Mouse (Mus musculus): ENCODE data around the gene Gldn. TPM values are rescaled to one million over a fixed set of nuclear protein-coding genes. Genes with fewer than 3 reads are reported as not detected.

Gene Gldn
- not detected in 2 replicates for polyA plus RNA-seq (2015; fragmentation: Nextera tagmentation; extraction: Ambion mirVana)

GRCm38 (mm10) chr9:54286331-54286987 lies at the start of gene Gldn:
Gene Gldn (plus strand): TSS chr9:54286486.
- Histone ChIP-seq H3K9me3 (replicated peaks; ENCODE audit: control insufficient read depth, low read length) (no peaks in the 10 kb centered on the region), H3K27me3 (ENCODE audit: control insufficient read depth, insufficient read depth, low read depth, low read length) (peaks cover 14% of the 10 kb centered on the region), H3K4me1 (ENCODE audit: control insufficient read depth, low read depth, low read length) (no peaks in the 10 kb centered on the region), H3K36me3 (ENCODE audit: control insufficient read depth, insufficient read depth) (no peaks in the 10 kb centered on the region), H3K4me3 (ENCODE audit: low read depth, low read length) (no peak within 1 kb of the TSS), H3K9ac (ENCODE audit: low read depth, low read length) (no peak within 1 kb of the TSS), H3K4me2 (ENCODE audit: low read depth, low read length) (peak within 1 kb of the TSS; percentile 34; the same call in 1 of the 2 replicates), H3K27ac (ENCODE audit: low read length) (no peak within 1 kb of the TSS)
- no peak for ATAC-seq (ENCODE audit: low read depth)
- 4% methylated on average over 61 of the region's 61 CpGs for WGBS (ENCODE audit: insufficient replicate concordance)

DNA sequence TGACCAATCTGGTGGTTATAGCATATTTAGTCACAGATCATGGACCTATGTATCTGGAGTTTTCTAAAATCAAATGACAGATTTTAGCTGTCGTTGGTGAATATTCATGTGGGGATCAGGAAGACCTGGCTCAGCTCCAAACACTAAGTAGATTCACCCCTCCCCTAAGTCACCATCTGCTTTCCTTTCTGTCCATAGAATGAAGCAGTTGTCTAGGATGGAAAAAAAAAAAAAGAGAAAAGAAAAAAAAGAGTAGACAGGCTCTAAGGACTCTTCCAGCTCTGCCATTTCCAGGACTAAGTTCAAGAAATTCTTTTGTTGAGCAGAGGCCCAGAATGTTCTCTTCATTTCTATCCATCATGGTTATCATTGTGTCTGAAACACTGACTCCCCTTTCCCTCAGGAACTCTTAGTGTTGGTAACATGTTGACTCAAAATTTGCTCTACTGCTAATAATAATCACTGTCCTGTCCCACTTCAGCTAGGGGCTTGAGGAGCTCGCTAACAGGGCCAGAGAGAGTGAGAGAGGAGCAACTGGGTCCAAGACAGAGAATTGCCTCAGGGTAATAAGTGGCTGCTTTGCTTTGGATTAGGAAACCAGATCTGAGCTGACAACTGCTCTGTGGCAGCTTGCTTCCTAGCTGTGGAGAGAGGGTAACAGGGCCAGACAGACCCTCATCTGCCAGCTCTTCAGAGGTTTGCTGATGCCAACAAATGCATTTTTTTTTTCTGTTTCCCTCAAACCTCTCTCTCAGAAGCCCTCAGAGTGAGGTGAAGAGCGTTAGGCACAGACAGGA lies 41.2 kb upstream of the Gldn start:
- Histone ChIP-seq H3K27me3 (ENCODE audit: control insufficient read depth, insufficient read depth, low read depth, low read length) (no peaks in the 10 kb centered on the region), H3K27ac (ENCODE audit: low read length) (no peak overlapping the region), H3K36me3 (ENCODE audit: control insufficient read depth, insufficient read depth) (no peaks in the 10 kb centered on the region), H3K9ac (ENCODE audit: low read depth, low read length) (no peak overlapping the region), H3K4me3 (ENCODE audit: low read depth, low read length) (no peak overlapping the region), H3K4me2 (ENCODE audit: low read depth, low read length) (no peak overlapping the region), H3K9me3 (replicated peaks; ENCODE audit: control insufficient read depth, low read length) (no peaks in the 10 kb centered on the region), H3K4me1 (ENCODE audit: control insufficient read depth, low read depth, low read length) (no peaks in the 10 kb centered on the region)
- WGBS (ENCODE audit: insufficient replicate concordance) = 46% methylated on average over 3 of the region's 3 CpGs
- no peak for ATAC-seq (ENCODE audit: low read depth)

GRCm38 (mm10) chr9:54264754-54265153 lies 21.5 kb upstream of the Gldn start:
- Histone ChIP-seq H3K4me1 (ENCODE audit: control insufficient read depth, low read depth, low read length) (no peaks in the 10 kb centered on the region), H3K27ac (ENCODE audit: low read length) (no peak overlapping the region), H3K9ac (ENCODE audit: low read depth, low read length) (no peak overlapping the region), H3K36me3 (ENCODE audit: control insufficient read depth, insufficient read depth) (no peaks in the 10 kb centered on the region), H3K4me2 (ENCODE audit: low read depth, low read length) (no peak overlapping the region), H3K9me3 (replicated peaks; ENCODE audit: control insufficient read depth, low read length) (no peaks in the 10 kb centered on the region), H3K4me3 (ENCODE audit: low read depth, low read length) (no peak overlapping the region), H3K27me3 (ENCODE audit: control insufficient read depth, insufficient read depth, low read depth, low read length) (no peaks in the 10 kb centered on the region)
- 64% methylated on average over 4 of the region's 4 CpGs for WGBS (ENCODE audit: insufficient replicate concordance)
- ATAC-seq (ENCODE audit: low read depth) = no peak

- H3K27ac ChIP-seq (ENCODE audit: low read length) = no peak within 1 kb of the TSS
- H3K4me2 ChIP-seq (ENCODE audit: low read depth, low read length) = no peak within 1 kb of the TSS
- 69% methylated on average over 7 of the region's 7 CpGs for WGBS (ENCODE audit: insufficient replicate concordance)
- ATAC-seq (ENCODE audit: low read depth) = no peak
- no peaks in the 10 kb centered on the region for H3K9me3 ChIP-seq (replicated peaks; ENCODE audit: control insufficient read depth, low read length)
- no peaks in the 10 kb centered on the region for H3K36me3 ChIP-seq (ENCODE audit: control insufficient read depth, insufficient read depth)
- H3K4me3 ChIP-seq (ENCODE audit: low read depth, low read length) = no peak within 1 kb of the TSS
- H3K27me3 ChIP-seq (ENCODE audit: control insufficient read depth, insufficient read depth, low read depth, low read length) = no peaks in the 10 kb centered on the region
- H3K4me1 ChIP-seq (ENCODE audit: control insufficient read depth, low read depth, low read length) = no peaks in the 10 kb centered on the region
- H3K9ac ChIP-seq (ENCODE audit: low read depth, low read length) = no peak within 1 kb of the TSS
These were observed 18.3 kb upstream of the Gldn start, which contains the start of gene Cyp19a1 for GRCm38 (mm10) chr9:54268010-54268409. Gene Cyp19a1 (minus strand): TSS chr9:54268110.

DNA sequence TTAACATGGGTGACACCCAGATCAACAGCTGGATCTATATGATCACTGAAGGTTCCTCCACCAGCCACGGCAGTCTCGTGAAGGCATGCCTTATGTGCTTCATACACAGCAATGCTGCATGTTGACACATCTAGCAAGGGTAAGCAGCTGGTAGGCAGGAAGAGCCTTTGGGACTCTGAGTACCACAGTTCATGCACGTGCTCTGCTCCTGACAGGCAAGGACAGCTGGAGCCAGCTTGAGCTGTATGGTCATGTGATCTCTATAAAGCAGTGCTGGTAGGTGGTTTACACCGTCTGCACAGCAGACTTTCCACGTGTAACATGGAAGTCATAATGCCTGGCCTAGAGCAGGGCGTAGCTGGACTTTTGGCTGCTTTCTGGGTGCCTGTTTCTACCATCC lies 16.3 kb upstream of the Gldn start:
- Histone ChIP-seq H3K36me3 (ENCODE audit: control insufficient read depth, insufficient read depth) (no peaks in the 10 kb centered on the region), H3K4me3 (ENCODE audit: low read depth, low read length) (no peak overlapping the region), H3K27me3 (ENCODE audit: control insufficient read depth, insufficient read depth, low read depth, low read length) (no peaks in the 10 kb centered on the region), H3K27ac (ENCODE audit: low read length) (no peak overlapping the region), H3K9me3 (replicated peaks; ENCODE audit: control insufficient read depth, low read length) (no peaks in the 10 kb centered on the region), H3K4me2 (ENCODE audit: low read depth, low read length) (no peak overlapping the region), H3K4me1 (ENCODE audit: control insufficient read depth, low read depth, low read length) (no peaks in the 10 kb centered on the region), H3K9ac (ENCODE audit: low read depth, low read length) (no peak overlapping the region)
- WGBS (ENCODE audit: insufficient replicate concordance) = 61% methylated on average over 6 of the region's 6 CpGs
- no peak for ATAC-seq (ENCODE audit: low read depth)

DNA sequence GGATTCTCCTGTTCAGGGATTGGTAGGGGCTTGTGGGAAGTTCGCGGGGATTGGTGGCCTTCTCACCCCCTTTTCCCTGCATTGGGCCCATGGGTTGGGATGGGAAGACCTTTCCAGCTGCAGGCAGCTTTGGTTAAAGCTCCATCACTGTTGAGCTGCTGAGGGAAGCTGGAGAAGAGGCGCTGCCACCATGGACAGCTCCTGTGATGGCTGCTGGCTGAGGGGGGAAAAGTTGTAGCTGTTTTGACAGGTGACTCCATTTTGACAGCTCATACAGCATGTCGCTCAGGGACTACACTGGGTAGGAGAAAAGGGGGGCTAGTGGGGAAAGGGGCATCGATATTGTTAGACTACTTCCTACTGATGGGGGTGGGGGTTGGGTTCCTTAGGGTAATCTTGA lies 15.4 kb upstream of the Gldn start:
- H3K27me3 ChIP-seq (ENCODE audit: control insufficient read depth, insufficient read depth, low read depth, low read length) = no peaks in the 10 kb centered on the region
- H3K4me3 ChIP-seq (ENCODE audit: low read depth, low read length) = no peak overlapping the region
- WGBS (ENCODE audit: insufficient replicate concordance) = 37% methylated on average over 5 of the region's 5 CpGs
- no peak overlapping the region for H3K27ac ChIP-seq (ENCODE audit: low read length)
- no peaks in the 10 kb centered on the region for H3K4me1 ChIP-seq (ENCODE audit: control insufficient read depth, low read depth, low read length)
- no peak for ATAC-seq (ENCODE audit: low read depth)
- no peaks in the 10 kb centered on the region for H3K36me3 ChIP-seq (ENCODE audit: control insufficient read depth, insufficient read depth)
- no peak overlapping the region for H3K9ac ChIP-seq (ENCODE audit: low read depth, low read length)
- H3K9me3 ChIP-seq (replicated peaks; ENCODE audit: control insufficient read depth, low read length) = no peaks in the 10 kb centered on the region
- H3K4me2 ChIP-seq (ENCODE audit: low read depth, low read length) = no peak overlapping the region

DNA sequence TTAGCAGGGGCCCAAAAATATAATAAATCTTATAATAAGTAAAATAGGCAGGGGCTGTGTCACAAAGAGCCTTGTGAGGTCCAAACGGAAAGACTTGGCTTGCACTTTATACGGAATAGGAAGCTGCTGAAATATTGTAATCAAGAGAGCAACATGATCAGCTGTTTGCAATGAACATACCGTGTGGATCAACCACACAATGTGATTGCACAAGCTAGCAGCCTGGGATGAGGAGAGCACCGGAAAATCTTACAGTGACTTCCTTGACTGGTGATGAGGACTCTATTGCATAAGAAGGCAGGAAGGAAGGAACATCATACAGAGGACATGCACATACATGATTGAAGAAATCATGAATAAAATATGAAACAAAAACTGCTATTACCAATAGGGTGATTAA lies 11.0 kb upstream of the Gldn start:
- Histone ChIP-seq H3K4me3 (ENCODE audit: low read depth, low read length) (no peak overlapping the region), H3K4me2 (ENCODE audit: low read depth, low read length) (no peak overlapping the region), H3K27ac (ENCODE audit: low read length) (no peak overlapping the region), H3K4me1 (ENCODE audit: control insufficient read depth, low read depth, low read length) (no peaks in the 10 kb centered on the region), H3K9ac (ENCODE audit: low read depth, low read length) (no peak overlapping the region), H3K9me3 (replicated peaks; ENCODE audit: control insufficient read depth, low read length) (no peaks in the 10 kb centered on the region), H3K36me3 (ENCODE audit: control insufficient read depth, insufficient read depth) (no peaks in the 10 kb centered on the region), H3K27me3 (ENCODE audit: control insufficient read depth, insufficient read depth, low read depth, low read length) (no peaks in the 10 kb centered on the region)
- no peak for ATAC-seq (ENCODE audit: low read depth)
- 64% methylated on average over 4 of the region's 4 CpGs for WGBS (ENCODE audit: insufficient replicate concordance)

- Histone ChIP-seq H3K9me3 (replicated peaks; ENCODE audit: control insufficient read depth, low read length) (no peaks in the 10 kb centered on the region), H3K4me2 (ENCODE audit: low read depth, low read length) (no peak overlapping the region), H3K4me3 (ENCODE audit: low read depth, low read length) (no peak overlapping the region), H3K9ac (ENCODE audit: low read depth, low read length) (no peak overlapping the region), H3K4me1 (ENCODE audit: control insufficient read depth, low read depth, low read length) (no peaks in the 10 kb centered on the region), H3K36me3 (ENCODE audit: control insufficient read depth, insufficient read depth) (no peaks in the 10 kb centered on the region), H3K27ac (ENCODE audit: low read length) (no peak overlapping the region), H3K27me3 (ENCODE audit: control insufficient read depth, insufficient read depth, low read depth, low read length) (no peaks in the 10 kb centered on the region)
- WGBS (ENCODE audit: insufficient replicate concordance) = 56% methylated on average over 12 of the region's 12 CpGs
- no peak for ATAC-seq (ENCODE audit: low read depth)
These were observed 7.2 kb upstream of the Gldn start for GRCm38 (mm10) chr9:54279046-54279589.

GRCm38 (mm10) chr9:54287804-54288203 lies 1.5 kb downstream of the Gldn start:
- H3K36me3 ChIP-seq (ENCODE audit: control insufficient read depth, insufficient read depth) = no peaks in the 10 kb centered on the region
- H3K9ac ChIP-seq (ENCODE audit: low read depth, low read length) = no peak overlapping the region
- peaks cover 14% of the 10 kb centered on the region for H3K27me3 ChIP-seq (ENCODE audit: control insufficient read depth, insufficient read depth, low read depth, low read length)
- 47% methylated on average over 5 of the region's 5 CpGs for WGBS (ENCODE audit: insufficient replicate concordance)
- H3K4me2 ChIP-seq (ENCODE audit: low read depth, low read length) = no peak overlapping the region
- no peak overlapping the region for H3K27ac ChIP-seq (ENCODE audit: low read length)
- H3K4me1 ChIP-seq (ENCODE audit: control insufficient read depth, low read depth, low read length) = no peaks in the 10 kb centered on the region
- no peak overlapping the region for H3K4me3 ChIP-seq (ENCODE audit: low read depth, low read length)
- no peaks in the 10 kb centered on the region for H3K9me3 ChIP-seq (replicated peaks; ENCODE audit: control insufficient read depth, low read length)
- ATAC-seq (ENCODE audit: low read depth) = no peak
